Mouse (Mus musculus) G1E (cell line): ENCODE data around the gene Batf2. TPM values are rescaled to one million over a fixed set of nuclear protein-coding genes. Genes with fewer than 3 reads are reported as not detected.
A peak's percentile ranks its signal among the peaks of the same experiment; 100 is the strongest.
"Not testable (repeated sequence)": the region's sequence is repeated elsewhere in the genome, so short reads cannot be mapped to it uniquely, and the experiment has no call there.

Source experiments
- ATAC-seq: 2 replicates; pipeline ENCODE4 v1.8.0; 2016; ENCODE audit warnings: mild to moderate bottlenecking; ENCODE audit not compliant: insufficient number of reproducible peaks, poor library complexity, low FRiP score, severe bottlenecking; ENCODE audit errors: extremely low read depth
- DNase-seq: peaks from one replicate; pipeline ENCODE4 v3.0.0; 2012; ENCODE audit warnings: low spot score
- H3K27me3 ChIP-seq: 2 replicates; pipeline ENCODE4 v1.6.1; 2012; ENCODE audit warnings: mild to moderate bottlenecking, low read length, inconsistent platforms; ENCODE audit not compliant: insufficient read depth
- H3K36me3 ChIP-seq: replicated peaks from 2 replicates; pipeline ENCODE3; 2012; ENCODE audit warnings: mild to moderate bottlenecking, inconsistent platforms
- H3K4me1 ChIP-seq: 2 replicates; pipeline ENCODE4 v1.6.1; 2012; ENCODE audit warnings: low read depth, low read length, inconsistent platforms, mixed read lengths; ENCODE audit not compliant: insufficient read depth
- H3K4me3 ChIP-seq: 2 replicates; pipeline ENCODE4 v1.5.1; 2012; ENCODE audit warnings: low read depth, mild to moderate bottlenecking, inconsistent platforms, low read length, moderate library complexity, mixed read lengths
- H3K9me3 ChIP-seq: replicated peaks from 2 replicates; pipeline ENCODE4 v1.6.1; 2012; ENCODE audit warnings: inconsistent platforms
- CTCF ChIP-seq: IDR thresholded peaks from 2 replicates; pipeline ENCODE4 v1.5.1; 2012; ENCODE audit warnings: low read depth, low read length, inconsistent platforms, mixed read lengths
- GATA1 ChIP-seq: IDR thresholded peaks from 2 replicates; pipeline ENCODE4 v1.6.1; 2012; ENCODE audit warnings: borderline replicate concordance, low read length, inconsistent platforms, mixed read lengths
- GATA2 ChIP-seq: IDR thresholded peaks from 2 replicates; pipeline ENCODE4 v1.6.1; 2012; ENCODE audit warnings: low read depth, low read length, inconsistent platforms, borderline replicate concordance
- POLR2AphosphoS5 ChIP-seq: IDR thresholded peaks from 2 replicates; pipeline ENCODE4 v1.6.1; 2012; ENCODE audit warnings: low read depth, low read length, inconsistent platforms; ENCODE audit not compliant: insufficient replicate concordance
- TAL1 ChIP-seq: conservative IDR thresholded peaks from 2 replicates; pipeline ENCODE4 v1.6.1; 2012; ENCODE audit warnings: low read depth, low read length, inconsistent platforms, mixed read lengths
- polyA plus RNA-seq: library from polyadenylated mRNA; stranded (reverse); fragments of >175 nt; gene quantifications from 2 replicates; pipeline ENCODE4 v1.2.3, GENCODE M21; 2012
- total RNA-seq, 2 experiments: library from RNA; stranded (forward) in 1 of 2; stranded (reverse) in 1 of 2; fragments of 200-1000 nt in 1 of 2; fragments of >200 nt in 1 of 2; fragmentation: Nextera tagmentation in 1 of 2; gene quantifications; 2 replicates each; pipeline ENCODE4 v1.2.3; 2014 to 2017

Gene Batf2
- total and polyA plus RNA-seq, 3 experiments: 0.33 TPM; not detected in 2

- ATAC-seq (no peak), DNase-seq (no peak)
- Histone ChIP-seq H3K36me3 (peaks cover 45% of the 10 kb centered on the region), H3K9me3 (no peaks in the 10 kb centered on the region), H3K27me3 (no peaks in the 10 kb centered on the region), H3K4me3 (no peak overlapping the region), H3K4me1 (peaks cover 47% of the 10 kb centered on the region)
- TF ChIP-seq POLR2AphosphoS5: no peak
- TF ChIP-seq TAL1: peak; percentile 30; the same call in 1 of the 2 replicates
- no peak for TF ChIP-seq GATA1
- TF ChIP-seq GATA2: no peak
Observed at GRCm38 (mm10) chr19:6132171-6132827, 8.5 kb upstream of the Batf2 start.

GRCm38 (mm10) chr19:6133197-6133596, 7.6 kb upstream of the Batf2 start:
- peaks cover 53% of the 10 kb centered on the region for H3K36me3 ChIP-seq
- not testable (repeated sequence) for ATAC-seq, DNase-seq, H3K9me3 ChIP-seq, H3K4me3 ChIP-seq, H3K27me3 ChIP-seq
- H3K4me1 ChIP-seq: peaks cover 47% of the 10 kb centered on the region

- H3K4me1 ChIP-seq: peaks cover 56% of the 10 kb centered on the region
Observed at GRCm38 (mm10) chr19:6136397-6136796, 4.4 kb upstream of the Batf2 start.

GRCm38 (mm10) chr19:6139701-6140100, 1.1 kb upstream of the Batf2 start:
- TF ChIP-seq CTCF (no peak), GATA1 (no peak)
- peak overlapping the region; percentile 1; the same call in 1 of the 2 replicates for H3K4me3 ChIP-seq
- DNase-seq: no peak

More at GRCm38 (mm10) chr19:6136397-6136796, 4.4 kb upstream of the Batf2 start:
- TF ChIP-seq TAL1 (no peak), GATA2 (no peak), GATA1 (no peak), CTCF (no peak), POLR2AphosphoS5 (no peak)
- Histone ChIP-seq H3K4me3 (no peak overlapping the region), H3K9me3 (no peaks in the 10 kb centered on the region), H3K36me3 (peaks cover 69% of the 10 kb centered on the region), H3K27me3 (no peaks in the 10 kb centered on the region)
- ATAC-seq (no peak), DNase-seq (no peak)

GRCm38 (mm10) chr19:6140374-6140677, 457 bp upstream of the Batf2 start:
- peaks cover 44% of the 10 kb centered on the region for H3K36me3 ChIP-seq
- H3K4me3 ChIP-seq: peak overlapping the region; percentile 93
- ATAC-seq (no peak), DNase-seq (no peak)
- H3K27me3 ChIP-seq: peaks cover 9% of the 10 kb centered on the region
- TF ChIP-seq CTCF: no peak
- TF ChIP-seq GATA2: no peak
- no peak for TF ChIP-seq TAL1
- TF ChIP-seq GATA1: no peak
- TF ChIP-seq POLR2AphosphoS5: no peak
- H3K4me1 ChIP-seq: peaks cover 34% of the 10 kb centered on the region
- no peaks in the 10 kb centered on the region for H3K9me3 ChIP-seq

More at GRCm38 (mm10) chr19:6139701-6140100, 1.1 kb upstream of the Batf2 start:
- peaks cover 4% of the 10 kb centered on the region; the same call in 1 of the 2 replicates for H3K27me3 ChIP-seq
- peaks cover 34% of the 10 kb centered on the region for H3K4me1 ChIP-seq
- ATAC-seq: no peak
- H3K9me3 ChIP-seq: no peaks in the 10 kb centered on the region
- H3K36me3 ChIP-seq: peaks cover 50% of the 10 kb centered on the region

GRCm38 (mm10) chr19:6141394-6141749, 589 bp downstream of the Batf2 start, which contains the start of gene Arl2:
TSS of gene Arl2 (minus strand) at chr19:6141548.
- Histone ChIP-seq H3K36me3 (peaks cover 33% of the 10 kb centered on the region), H3K9me3 (no peaks in the 10 kb centered on the region), H3K4me1 (peaks cover 34% of the 10 kb centered on the region), H3K4me3 (peak within 1 kb of the TSS; percentile 93), H3K27me3 (peaks cover 17% of the 10 kb centered on the region)
- no peak for TF ChIP-seq GATA2
- TF ChIP-seq CTCF: peak; percentile 37; the same call in 1 of the 2 replicates
- ATAC-seq (peak; percentile 68), DNase-seq (peak; percentile 71)

GRCm38 (mm10) chr19:6144842-6145241, 4.1 kb downstream of the Batf2 start:
- Histone ChIP-seq H3K27me3 (peaks cover 40% of the 10 kb centered on the region), H3K9me3 (no peaks in the 10 kb centered on the region), H3K4me1 (peaks cover 13% of the 10 kb centered on the region), H3K36me3 (peaks cover under 1% of the 10 kb centered on the region), H3K4me3 (no peak overlapping the region)
- DNase-seq (no peak), ATAC-seq (no peak)
- TF ChIP-seq GATA1 (no peak), POLR2AphosphoS5 (no peak), GATA2 (no peak), CTCF (no peak), TAL1 (no peak)
